Mouse (Mus musculus): ENCODE data around the gene Ddx54.

Gene Ddx54

DNA sequence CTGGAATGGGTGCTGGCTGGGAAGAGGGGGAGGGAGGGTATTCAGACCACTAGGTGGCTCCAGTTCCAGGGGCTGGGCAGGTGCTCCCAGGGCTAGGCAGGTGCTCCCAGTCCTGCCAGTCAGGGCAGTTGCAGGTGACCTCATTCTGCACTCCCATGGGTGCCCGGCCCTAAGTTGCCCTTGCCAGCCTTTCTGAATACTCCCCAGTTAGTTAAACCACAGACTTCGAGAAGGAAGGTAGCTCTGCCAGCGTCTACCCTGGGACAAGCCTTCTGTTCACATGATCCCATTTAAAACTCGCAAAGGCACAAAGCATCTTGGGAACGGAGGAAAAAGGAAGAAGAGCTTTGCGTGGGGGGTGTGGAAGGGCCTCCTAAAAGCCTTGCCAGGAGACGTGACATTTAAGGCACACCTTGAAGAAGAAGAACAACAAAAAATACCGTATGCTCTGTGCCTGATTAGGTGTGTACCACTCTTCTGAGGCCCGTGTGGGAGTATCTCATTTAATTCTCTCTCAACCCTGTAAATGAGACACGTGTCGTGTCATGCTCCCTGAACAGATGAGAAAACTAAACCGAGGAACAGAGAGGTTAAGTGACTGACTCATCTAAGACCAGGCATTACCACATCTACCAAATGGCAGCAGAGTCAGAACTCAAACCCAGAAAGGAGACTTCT, 35.4 kb downstream of the Ddx54 start:
- DNase-seq, result no peak

DNA sequence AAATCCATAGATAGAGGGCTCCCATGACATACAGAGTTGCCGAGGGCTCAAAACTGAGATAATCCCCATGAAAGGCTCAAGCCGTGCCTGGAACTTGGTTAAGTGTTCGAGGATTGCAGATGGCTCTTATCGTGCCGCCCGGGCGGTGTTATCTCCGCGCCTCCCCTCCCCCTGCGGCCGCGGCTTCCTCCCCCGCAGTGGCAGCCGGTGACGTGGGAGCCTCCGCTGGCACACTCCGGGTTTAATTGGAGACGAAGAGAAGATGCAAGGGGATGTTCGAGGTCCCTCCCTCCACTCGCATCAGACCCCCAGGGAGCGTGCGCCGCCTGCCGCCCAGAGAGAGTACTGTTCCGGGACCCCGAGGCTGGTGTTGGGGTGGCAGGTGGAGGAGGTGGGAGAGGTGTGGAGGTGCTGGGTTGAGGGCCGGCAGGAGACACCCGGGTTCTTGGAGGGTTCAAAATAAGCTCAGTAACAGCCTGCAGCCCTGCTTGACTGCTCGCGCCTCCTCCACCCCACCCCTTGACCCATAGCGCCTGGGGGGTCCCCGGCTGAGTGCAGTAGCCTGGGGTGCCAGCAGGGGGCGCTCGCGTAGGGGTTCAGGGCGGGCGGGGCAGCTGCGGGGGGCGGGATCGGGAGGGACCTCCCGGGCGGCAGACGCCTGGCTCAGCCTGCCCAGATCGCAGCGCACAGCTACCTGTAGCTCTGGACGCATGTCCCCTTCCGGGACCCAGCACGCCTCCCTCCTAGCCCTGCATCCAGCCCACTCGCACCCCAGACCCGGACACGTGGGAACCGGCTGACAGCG, 36.2 kb downstream of the Ddx54 start, which contains the start of gene Rasal1:
Gene Rasal1, plus strand, starts transcription at position 244 of the 805 bp plus-strand sequence.
- DNase-seq, result peak; percentile 54

DNA sequence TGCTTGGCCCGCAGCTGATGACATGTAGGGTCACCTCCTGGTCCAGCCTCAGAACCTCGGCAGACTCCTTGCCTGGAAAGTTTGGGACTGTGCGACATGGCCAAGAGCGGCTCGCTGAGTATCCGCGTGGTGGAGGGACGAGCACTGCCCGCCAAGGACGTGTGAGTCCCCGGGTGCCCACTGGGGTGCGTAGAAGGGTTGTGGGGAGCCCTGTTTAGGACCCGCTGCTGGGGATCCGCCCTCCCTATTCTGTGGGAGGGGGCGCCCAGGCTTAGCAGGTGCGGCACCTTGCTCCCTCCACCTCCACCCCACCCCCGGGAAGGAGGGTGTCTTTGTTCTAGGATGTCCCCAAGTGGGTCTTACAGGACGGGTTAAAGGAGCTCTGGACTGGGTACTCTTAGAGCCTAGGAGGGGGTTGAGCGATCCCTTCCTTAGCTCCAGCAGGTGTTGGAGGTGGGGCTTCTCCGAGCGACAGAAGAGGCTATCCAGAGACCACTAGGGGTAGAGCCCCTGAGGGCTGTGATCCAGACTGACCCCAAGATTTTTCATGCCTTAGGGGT, 36.9 kb downstream of the Ddx54 start:
- DNase-seq, result no peak

DNA sequence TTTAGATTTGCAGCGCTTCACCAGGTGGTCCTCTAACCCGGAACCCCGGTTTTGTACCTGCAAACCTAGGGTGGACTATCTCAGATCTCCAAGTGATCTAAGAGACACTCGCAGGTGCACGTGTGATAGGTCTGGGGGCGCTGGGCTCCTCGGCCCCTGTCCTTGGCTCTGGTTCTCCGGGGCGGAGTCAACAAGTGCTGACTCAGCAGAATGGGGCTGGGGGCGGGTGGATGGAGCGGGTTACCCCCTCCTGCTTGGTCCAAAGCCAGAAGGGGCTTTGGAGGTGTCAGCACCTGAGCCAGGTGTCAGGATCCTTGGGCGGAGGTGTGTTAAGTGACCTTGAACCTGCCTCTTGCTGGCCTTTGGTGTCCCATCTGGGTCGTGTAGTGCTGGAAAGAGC, 37.4 kb downstream of the Ddx54 start:
- no peak for DNase-seq

DNA sequence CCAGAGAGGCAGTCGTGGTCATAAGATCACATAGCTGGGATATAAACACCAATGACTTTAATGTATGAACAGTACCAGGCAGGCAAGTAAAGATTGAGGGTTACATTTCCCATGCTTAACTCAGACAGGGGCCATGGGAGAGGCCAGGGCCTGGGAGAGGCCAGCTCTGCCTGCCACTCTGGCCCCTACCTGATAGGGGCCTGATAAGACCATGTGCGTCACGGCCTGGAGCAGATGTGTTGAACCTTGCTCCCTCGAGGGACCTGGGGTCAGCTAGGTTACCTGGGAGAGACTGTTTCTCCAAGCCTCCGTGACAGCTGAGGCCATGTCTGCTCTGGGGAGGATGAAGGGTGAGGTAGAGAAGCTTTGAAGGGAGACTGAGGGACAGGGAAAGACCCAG, 38.7 kb downstream of the Ddx54 start:
- no peak for DNase-seq

DNA sequence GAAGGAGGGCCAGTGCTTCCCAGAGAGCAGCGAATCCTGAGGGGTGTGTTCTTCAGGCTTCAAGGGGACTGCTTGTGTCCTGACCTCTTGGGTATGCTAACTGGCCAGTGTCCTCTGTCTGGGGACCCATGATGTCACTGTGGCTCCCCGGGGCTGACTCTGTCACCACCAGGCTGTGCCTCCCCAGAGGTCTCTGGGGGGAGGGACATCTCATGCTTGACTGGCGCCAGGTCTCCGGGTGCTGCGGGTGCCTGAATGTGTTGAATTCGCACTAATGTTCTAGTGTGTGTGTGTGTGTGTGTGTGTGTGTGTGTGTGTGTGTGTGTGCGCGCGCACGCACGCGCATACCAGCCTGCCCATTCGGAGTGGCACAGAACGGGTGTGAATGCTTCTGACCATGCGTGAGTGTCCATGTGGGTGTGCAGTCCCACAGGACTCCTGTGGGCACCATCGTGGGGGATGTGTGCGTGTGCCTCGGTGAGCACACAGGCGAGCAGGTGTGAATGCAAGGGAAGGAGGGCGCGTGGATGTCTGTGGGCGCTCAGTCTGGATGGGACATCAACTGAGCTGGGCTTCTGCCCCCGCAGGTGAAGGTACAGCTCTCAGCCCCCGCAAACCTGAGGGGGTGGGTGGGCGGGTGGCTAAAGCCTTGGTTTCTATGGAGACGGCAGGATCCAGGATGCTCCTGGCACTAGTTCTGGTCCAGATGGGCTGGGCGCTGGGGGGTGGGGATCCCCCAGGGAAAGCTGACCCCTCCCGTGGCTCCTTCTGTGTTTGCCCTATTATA, 40.6 kb downstream of the Ddx54 start:
- no peak for DNase-seq

DNA sequence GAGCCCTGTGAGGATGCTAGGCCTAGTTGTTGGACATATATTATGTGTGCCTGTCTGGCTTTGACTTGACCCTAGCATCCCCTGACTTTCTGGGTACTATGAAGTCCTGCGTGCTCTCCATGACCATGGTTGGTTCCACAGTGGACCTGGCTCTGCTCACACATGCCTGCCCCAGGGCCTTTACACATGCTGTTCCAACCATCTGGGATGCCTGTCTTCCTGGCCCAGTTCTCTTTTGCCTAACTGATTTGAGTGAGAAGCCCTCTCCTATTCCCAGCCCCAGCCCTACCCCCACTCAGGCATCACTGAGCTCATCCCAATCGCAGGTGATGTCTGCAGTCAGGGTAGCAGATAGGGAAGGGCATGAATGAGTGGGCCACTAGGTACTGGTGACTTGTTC, 41.3 kb downstream of the Ddx54 start:
- no peak for DNase-seq

DNA sequence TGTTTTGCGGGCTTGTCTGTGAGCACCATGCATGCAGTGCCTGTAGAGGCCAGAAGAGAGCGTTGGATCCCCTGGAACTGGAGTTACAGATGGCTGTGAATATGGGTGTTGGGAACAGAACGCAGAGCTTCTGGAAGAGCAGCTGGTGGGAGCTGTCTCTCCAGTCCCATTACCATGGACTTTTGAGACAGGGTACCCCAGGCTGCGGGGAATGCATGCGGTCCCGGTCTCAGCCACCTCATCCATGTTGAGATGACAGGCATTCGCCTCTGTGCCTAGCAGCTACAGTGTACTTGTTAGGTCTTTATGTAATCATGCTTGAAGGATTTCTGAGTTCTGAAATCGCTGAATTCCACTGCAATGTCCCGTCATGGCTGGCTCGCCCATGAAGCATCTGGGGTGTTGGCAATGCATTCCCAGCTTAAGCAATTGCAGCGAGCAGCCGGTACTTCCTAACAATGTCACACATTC, 43.8 kb downstream of the Ddx54 start:
- DNase-seq, result peak; percentile 57

DNA sequence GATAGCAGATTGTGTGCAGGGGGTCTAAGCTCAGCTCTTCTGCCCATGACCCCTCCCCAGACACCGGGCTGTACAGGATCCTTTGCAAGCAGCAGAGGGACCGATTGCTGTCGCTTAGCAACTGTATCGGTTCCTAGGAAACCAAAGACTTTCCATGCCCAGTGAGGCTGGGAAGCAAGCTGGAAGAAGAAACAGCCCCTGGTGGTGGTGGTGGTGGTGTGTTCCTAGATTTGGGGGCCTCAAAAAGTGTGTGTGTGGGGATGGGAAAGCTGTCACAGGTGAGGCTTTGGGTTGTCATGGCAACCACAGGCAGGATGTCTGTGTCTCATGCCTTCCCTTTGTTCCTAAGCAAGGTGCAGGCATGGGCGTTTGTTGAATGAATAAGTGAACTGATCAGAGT, 48.3 kb downstream of the Ddx54 start:
- no peak for DNase-seq

DNA sequence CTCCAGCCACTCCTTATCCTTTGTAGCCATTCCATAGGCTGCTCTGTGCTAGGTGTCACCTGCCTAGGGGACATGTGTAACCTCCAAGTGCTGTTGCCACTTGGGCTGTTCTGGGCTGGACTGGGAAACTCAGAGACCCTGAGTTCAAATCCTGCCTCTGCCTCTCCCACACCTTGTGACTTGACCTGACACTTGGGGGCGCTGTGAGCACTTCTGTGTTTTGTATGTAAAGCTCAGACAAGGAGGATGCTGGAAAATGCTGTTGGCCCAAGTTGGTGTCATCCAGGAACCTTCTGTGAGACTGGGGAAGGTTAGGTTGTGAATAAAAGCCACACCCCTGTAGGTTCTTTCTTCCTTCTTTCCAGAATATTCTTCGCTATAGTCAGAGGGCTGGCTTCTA, 52.3 kb downstream of the Ddx54 start:
- no peak for DNase-seq

DNA sequence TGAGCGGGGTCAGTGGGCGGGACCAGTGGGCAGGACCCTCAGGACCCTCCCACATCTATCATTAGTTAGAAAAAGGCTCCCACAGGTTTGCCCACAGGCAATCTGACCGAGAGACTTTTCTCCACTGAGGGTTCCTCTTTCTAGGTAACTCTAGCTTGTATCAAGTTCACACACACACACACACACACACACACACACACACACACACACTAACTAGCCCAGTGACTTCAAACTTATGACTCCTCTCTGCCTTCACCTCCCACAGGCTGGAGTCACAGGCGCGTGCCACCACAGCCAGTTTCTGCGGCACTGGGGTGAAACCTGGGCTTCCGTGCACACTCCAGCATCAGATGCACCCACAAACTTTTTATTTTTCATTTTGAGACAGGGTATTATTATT, 56.2 kb downstream of the Ddx54 start:
- DNase-seq, result no peak

DNA sequence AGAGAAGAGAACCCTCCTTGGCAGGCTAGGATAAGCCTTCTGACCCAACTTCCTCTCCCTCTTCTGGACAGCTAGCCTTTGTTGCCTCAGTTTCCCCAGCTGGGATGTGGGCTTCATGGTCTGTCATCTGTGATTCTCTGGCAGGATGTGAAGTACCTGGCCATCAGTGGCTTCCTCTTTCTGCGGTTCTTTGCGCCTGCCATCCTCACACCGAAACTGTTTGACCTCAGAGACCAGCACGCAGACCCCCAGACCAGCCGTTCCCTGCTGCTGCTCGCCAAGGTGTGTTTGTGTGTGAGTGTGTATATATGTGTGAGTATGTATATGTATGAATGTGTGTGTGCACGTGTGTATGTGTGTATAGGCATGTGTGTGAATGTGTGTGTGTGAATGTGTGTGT, 57.6 kb downstream of the Ddx54 start:
- no peak for DNase-seq

DNA sequence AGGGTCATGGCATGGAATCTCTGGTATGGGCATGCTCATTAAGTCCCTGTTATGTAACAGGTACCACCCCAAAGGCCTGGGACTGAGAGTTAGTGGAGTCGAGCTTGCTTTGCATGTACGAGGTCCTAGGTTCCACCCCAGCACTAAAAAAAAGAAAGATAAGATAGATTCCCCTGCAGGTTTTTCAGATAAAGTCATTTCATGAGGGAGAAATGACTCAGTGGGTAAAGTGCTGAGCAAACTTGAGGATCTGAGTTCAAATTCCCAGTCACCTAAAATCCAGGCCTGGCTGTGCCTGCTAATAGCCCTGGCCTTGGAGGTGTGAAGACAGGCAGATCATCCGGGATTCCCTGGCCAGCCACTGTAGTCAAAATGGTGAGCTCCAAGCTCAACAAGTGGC, 59.3 kb downstream of the Ddx54 start:
- no peak for DNase-seq

DNA sequence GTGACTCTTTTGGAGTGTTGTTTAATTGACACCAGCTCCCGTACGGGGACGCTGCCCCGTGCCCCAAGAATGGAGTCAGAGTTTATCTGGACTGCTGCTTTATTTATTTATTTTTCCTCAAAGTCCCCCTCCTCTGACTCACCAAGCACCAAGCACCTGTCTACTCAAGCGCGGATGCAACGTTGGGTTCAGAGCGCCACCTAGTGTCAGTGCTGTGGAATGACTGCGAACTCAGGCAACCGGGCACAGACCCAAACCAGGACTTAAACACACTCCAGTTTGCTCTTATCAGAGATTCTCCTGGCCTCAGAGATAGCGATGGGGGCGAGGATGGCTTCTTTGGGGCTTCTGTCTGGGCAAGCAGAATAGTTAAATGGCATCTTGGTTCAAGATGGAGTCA, 61.1 kb downstream of the Ddx54 start:
- DNase-seq, result peak; percentile 63

DNA sequence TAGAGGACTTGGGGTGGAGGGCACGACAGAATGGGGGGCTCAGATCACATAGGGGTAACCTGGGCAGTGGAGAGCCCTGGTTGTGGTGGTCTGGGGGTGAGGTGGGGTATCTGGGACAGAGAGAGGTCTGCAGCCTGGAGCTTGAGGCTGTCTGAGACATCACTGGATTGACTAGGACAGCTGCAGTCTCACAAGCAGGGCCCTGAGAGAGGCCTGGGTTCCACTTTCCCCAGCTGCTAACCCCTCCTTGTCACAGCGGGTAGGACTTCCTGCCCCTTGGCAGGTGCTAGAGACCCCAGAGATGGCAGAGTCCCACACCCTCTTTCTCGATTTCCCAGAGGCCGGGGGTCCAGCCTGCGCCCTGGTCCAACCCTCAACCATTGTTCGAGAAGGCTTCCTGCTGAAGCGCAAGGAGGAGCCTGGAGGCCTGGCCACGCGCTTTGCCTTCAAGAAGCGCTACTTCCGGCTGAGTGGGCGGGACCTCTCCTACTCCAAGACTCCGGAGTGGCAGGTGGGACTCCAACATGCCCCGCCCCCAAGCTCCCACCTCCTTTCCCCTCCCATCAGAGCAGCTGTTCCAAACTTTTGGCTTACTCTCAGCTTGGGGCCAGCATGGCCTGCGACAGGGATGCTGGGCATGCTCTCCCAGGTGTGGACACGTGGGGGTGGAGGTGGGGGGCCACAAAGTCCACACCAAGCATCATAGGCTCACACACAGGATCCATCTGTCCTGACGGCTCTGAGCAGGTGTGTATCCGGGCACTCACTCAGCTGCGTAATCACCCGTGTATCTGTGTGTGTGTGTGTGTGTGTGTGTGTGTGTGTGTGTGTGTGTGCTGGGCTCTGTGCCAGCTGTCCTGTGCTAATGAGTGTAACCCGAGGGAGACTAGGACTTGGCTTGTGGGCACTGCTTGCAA, 61.9 kb downstream of the Ddx54 start:
- DNase-seq, result peak; percentile 41

DNA sequence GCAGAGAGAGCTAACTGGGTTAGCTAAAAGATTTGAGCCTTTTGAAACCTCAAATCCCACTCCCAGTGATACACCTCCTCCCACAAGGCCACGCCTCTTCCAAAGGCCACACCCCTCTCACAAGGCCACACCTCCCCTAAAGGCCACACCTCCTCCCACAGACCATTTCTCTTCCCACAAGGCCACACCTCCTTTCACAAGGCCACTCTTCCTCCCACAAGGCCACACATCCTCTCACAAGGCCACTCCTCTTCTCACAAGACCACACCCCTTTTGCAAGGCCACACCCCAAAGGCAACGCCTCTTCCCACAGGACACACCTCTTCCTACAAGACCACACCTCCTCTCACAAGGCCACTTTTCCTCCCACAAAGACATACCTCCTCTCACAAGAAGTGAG, 65.0 kb downstream of the Ddx54 start:
- DNase-seq, result peak; percentile 36
